22 mouse cellular contexts compared by ENCODE assay signal in genomic region chr10:117281381-117281920, GRCm38 (mm10). TPM values are rescaled to one million over a fixed set of nuclear protein-coding genes. Genes with fewer than 3 reads are reported as not detected.
DNase-seq lines count a peak whose midpoint lies in the region; ATAC-seq and TF ChIP-seq lines count a peak whose summit lies in the region.
"Had no signal": no experiment of that assay in that cellular context is flagged by ENCODE, and none has a peak within 500 bp of the region (broad histone marks: within the 10 kb centered on the region; RNA-seq: fewer than 3 reads in every experiment).

No protein-coding gene starts in this region.

- H3K4me1 ChIP-seq in lung, adult 2 months (ENCODE audit: control insufficient read depth, insufficient read depth, low read length) = no peaks in the 10 kb centered on the region; the same call in none of the 2 replicates
- H3K4me1 ChIP-seq in intestine, embryonic 15.5 days (replicated peaks) = no peaks in the 10 kb centered on the region
- no peaks in the 10 kb centered on the region for H3K4me1 ChIP-seq in liver, postnatal 0 days (ENCODE audit: insufficient read depth)
- no peaks in the 10 kb centered on the region for H3K4me1 ChIP-seq in stomach, embryonic 16.5 days (ENCODE audit: control insufficient read depth, insufficient read depth, low read length)
- H3K4me1 ChIP-seq: lung, embryonic 15.5 days had no signal

- peak overlapping the region; percentile 67; the same call in 1 of the 2 replicates for H3K27ac ChIP-seq in intestine, embryonic 15.5 days
- peak overlapping the region; percentile 44 for H3K27ac ChIP-seq in liver, postnatal 0 days (ENCODE audit: low read depth)
- peak overlapping the region; percentile 56; the same call in 1 of the 2 replicates for H3K27ac ChIP-seq in stomach, embryonic 16.5 days (ENCODE audit: low read length)
- H3K27ac ChIP-seq: heart, adult 2 months; lung, embryonic 15.5 days had no signal

- H3K9me3 ChIP-seq in intestine, embryonic 15.5 days = no peaks in the 10 kb centered on the region
- H3K9me3 ChIP-seq in liver, postnatal 0 days (ENCODE audit: low read length) = no peaks in the 10 kb centered on the region
- H3K9me3 ChIP-seq in stomach, embryonic 16.5 days (replicated peaks; ENCODE audit: control insufficient read depth, low read length) = no peaks in the 10 kb centered on the region
- H3K9me3 ChIP-seq: lung, embryonic 15.5 days had no signal

- no peaks in the 10 kb centered on the region for H3K27me3 ChIP-seq in intestine, embryonic 15.5 days (replicated peaks)
- H3K27me3 ChIP-seq in liver, postnatal 0 days (ENCODE audit: insufficient read depth, low read length) = no peaks in the 10 kb centered on the region
- no peaks in the 10 kb centered on the region for H3K27me3 ChIP-seq in stomach, embryonic 16.5 days (ENCODE audit: control insufficient read depth, insufficient read depth, low read length)
- H3K27me3 ChIP-seq: lung, embryonic 15.5 days had no signal

- no peak for ATAC-seq in intestine, embryonic 15.5 days
- ATAC-seq in liver, postnatal 0 days = no peak
- no peak for ATAC-seq in stomach, embryonic 16.5 days (ENCODE audit: insufficient read depth, low FRiP score)
- ATAC-seq: forebrain, embryonic 14.5 days had no signal

- TF ChIP-seq EP300 in liver, postnatal 0 days (IDR thresholded peaks at IDR 0.05; ENCODE audit: low read depth) = no peak

- TF ChIP-seq POLR2A in lung, adult 2 months (IDR thresholded peaks at IDR 0.05; ENCODE audit: borderline replicate concordance, extremely low read depth, low read depth, low read length) = 0 out of 2 replicates have a peak, but pooled peaks have one; percentile 8

- no peak for TF ChIP-seq CTCF in lung, adult 2 months (IDR thresholded peaks at IDR 0.05; ENCODE audit: insufficient read depth, low read length)
- no peak for TF ChIP-seq CTCF in liver, postnatal 0 days (IDR thresholded peaks at IDR 0.05; ENCODE audit: low read depth)

- no peaks in the 10 kb centered on the region for H3K36me3 ChIP-seq in intestine, embryonic 15.5 days
- H3K36me3 ChIP-seq in liver, postnatal 0 days (replicated peaks; ENCODE audit: insufficient read depth, low read length) = no peaks in the 10 kb centered on the region
- no peaks in the 10 kb centered on the region for H3K36me3 ChIP-seq in stomach, embryonic 16.5 days (ENCODE audit: control insufficient read depth, insufficient read depth, low read length)
- H3K36me3 ChIP-seq: lung, embryonic 15.5 days had no signal

- DNase-seq in lung, adult 2 months = no peak
- no peak for DNase-seq in lung, postnatal 25 days (ENCODE audit: low spot score)
- DNase-seq in liver, postnatal 0 days = no peak
- DNase-seq in layer of hippocampus, postnatal 10 days (ENCODE audit: low spot score in 2 of 2) = no peak
- no peak for DNase-seq in cerebellum, adult 11 months
- no peak for DNase-seq in spleen, adult 18-20 months
- DNase-seq: adrenal gland, postnatal 25 days; cerebellum, adult 8-10 months; gastrocnemius, postnatal 25 days had no signal

- no peak overlapping the region for H3K9ac ChIP-seq in intestine, embryonic 15.5 days
- 0 out of 2 replicates have a peak overlapping the region, but pooled peaks have one; percentile 18 for H3K9ac ChIP-seq in liver, postnatal 0 days (replicated peaks)
- H3K9ac ChIP-seq in stomach, embryonic 16.5 days (ENCODE audit: low read length) = 0 out of 2 replicates have a peak overlapping the region, but pooled peaks have one; percentile 12
- H3K9ac ChIP-seq: lung, embryonic 15.5 days had no signal

- no peak overlapping the region for H3K4me2 ChIP-seq in intestine, embryonic 15.5 days (replicated peaks)
- peak overlapping the region; percentile 20; the same call in 1 of the 2 replicates for H3K4me2 ChIP-seq in liver, postnatal 0 days (ENCODE audit: low read depth, low read length)
- peak overlapping the region; percentile 20; the same call in 1 of the 2 replicates for H3K4me2 ChIP-seq in stomach, embryonic 16.5 days (ENCODE audit: low read depth, low read length)
- H3K4me2 ChIP-seq: lung, embryonic 15.5 days had no signal

- 63% methylated on average over 7 of the region's 7 CpGs for whole genome bisulfite sequencing in lung, adult 2 months
- 82% methylated on average over 7 of the region's 7 CpGs for WGBS in intestine, embryonic 15.5 days
- 57% methylated on average over 7 of the region's 7 CpGs for WGBS in liver, postnatal 0 days (ENCODE audit: insufficient replicate concordance)
- WGBS in stomach, embryonic 16.5 days = 71% methylated on average over 7 of the region's 7 CpGs

- peak overlapping the region; percentile 83 for H3K4me3 ChIP-seq in lung, adult 2 months (replicated peaks; ENCODE audit: extremely low read depth, low read depth, low read length)
- H3K4me3 ChIP-seq in intestine, embryonic 15.5 days (replicated peaks) = no peak overlapping the region
- peak overlapping the region; percentile 33 for H3K4me3 ChIP-seq in liver, postnatal 0 days (ENCODE audit: low read depth, low read length)
- H3K4me3 ChIP-seq in stomach, embryonic 16.5 days (replicated peaks; ENCODE audit: low read length) = 0 out of 2 replicates have a peak overlapping the region, but pooled peaks have one; percentile 3
- H3K4me3 ChIP-seq: heart, adult 2 months; lung, embryonic 15.5 days had no signal

RNA-seq across cellular contexts. Expression of gene Lyz2, which starts 0.7 kb away (rescaled TPM):
- polyA plus RNA-seq in lung, adult 2 months (2012; rRNA removed) = 3,937 and 4,776 TPM in 2 replicates
- polyA plus RNA-seq in intestine, embryonic 15.5 days (2015; fragmentation: Nextera tagmentation; extraction: Ambion mirVana) = 97.1 and 105 TPM in 2 replicates
- polyA plus RNA-seq in liver, postnatal 0 days (2015; fragmentation: Nextera tagmentation; extraction: Ambion mirVana) = 542 and 556 TPM in 2 replicates
- polyA plus RNA-seq in stomach, embryonic 16.5 days (2015; fragmentation: Nextera tagmentation; extraction: Ambion mirVana) = 216 and 331 TPM in 2 replicates
- total RNA-seq in layer of hippocampus, postnatal 10 days (2021) = 1 to 10 TPM; 6.4 to 7.6 TPM

RNA-seq across cellular contexts. Expression of gene Lyz1, which starts 11.2 kb away (rescaled TPM):
- 304 and 343 TPM in 2 replicates for polyA plus RNA-seq in lung, adult 2 months (2012; rRNA removed)
- polyA plus RNA-seq in intestine, embryonic 15.5 days (2015; fragmentation: Nextera tagmentation; extraction: Ambion mirVana) = 12.9 and 15.4 TPM in 2 replicates
- 0.42 and 0.85 TPM in 2 replicates for polyA plus RNA-seq in liver, postnatal 0 days (2015; fragmentation: Nextera tagmentation; extraction: Ambion mirVana)
- 0.42 and 0.94 TPM in 2 replicates for polyA plus RNA-seq in stomach, embryonic 16.5 days (2015; fragmentation: Nextera tagmentation; extraction: Ambion mirVana)
- under 1 TPM in 1 of 2 experiments, not detected in 1; 0.96 TPM for total RNA-seq in layer of hippocampus, postnatal 10 days (2021)
- total RNA-seq: midbrain, postnatal 0 days had no signal
- polyA plus RNA-seq: embryonic facial prominence, embryonic 11.5 days; forebrain, embryonic 14.5 days; hindbrain, embryonic 11.5 days; kidney, embryonic 14.5 days; limb, embryonic 11.5 days; midbrain, postnatal 0 days had no signal

RNA-seq across cellular contexts. Expression of gene 9530003J23Rik, which starts 42.9 kb away (rescaled TPM):
- polyA plus RNA-seq in lung, adult 2 months (2012; rRNA removed) = 0.14 and 0.27 TPM in 2 replicates
- not detected in 2 replicates for polyA plus RNA-seq in intestine, embryonic 15.5 days (2015; fragmentation: Nextera tagmentation; extraction: Ambion mirVana)
- polyA plus RNA-seq in liver, postnatal 0 days (2015; fragmentation: Nextera tagmentation; extraction: Ambion mirVana) = not detected in 2 replicates
- polyA plus RNA-seq in stomach, embryonic 16.5 days (2015; fragmentation: Nextera tagmentation; extraction: Ambion mirVana) = not detected in 2 replicates
- total RNA-seq in layer of hippocampus, postnatal 10 days (2021) = not detected
- total RNA-seq: adrenal gland, postnatal 25 days; gastrocnemius, postnatal 25 days; heart, adult 2 months; heart, postnatal 10 days; midbrain, postnatal 0 days had no signal
- polyA plus RNA-seq: embryonic facial prominence, embryonic 11.5 days; forebrain, embryonic 14.5 days; heart, adult 2 months; hindbrain, embryonic 11.5 days; kidney, embryonic 14.5 days; lung, embryonic 15.5 days; thymus, adult 2 months; urinary bladder, adult 2 months had no signal

RNA-seq across cellular contexts. Expression of gene Yeats4, which starts 57.1 kb away (rescaled TPM):
- polyA plus RNA-seq in lung, adult 2 months (2012; rRNA removed) = 19.8 and 21.3 TPM in 2 replicates
- 62.5 and 64.9 TPM in 2 replicates for polyA plus RNA-seq in intestine, embryonic 15.5 days (2015; fragmentation: Nextera tagmentation; extraction: Ambion mirVana)
- polyA plus RNA-seq in liver, postnatal 0 days (2015; fragmentation: Nextera tagmentation; extraction: Ambion mirVana) = 31.2 and 32.2 TPM in 2 replicates
- polyA plus RNA-seq in stomach, embryonic 16.5 days (2015; fragmentation: Nextera tagmentation; extraction: Ambion mirVana) = 45.8 and 48.9 TPM in 2 replicates
- total RNA-seq in layer of hippocampus, postnatal 10 days (2021) = 10 to 100 TPM; 50.6 to 57.3 TPM

Comparison
In these comparisons a context has a peak if more than half of its experiments do, and no peak if none do; other contexts are left out.
1. RNA of gene Lyz1, which starts 11.2 kb away (polyA plus RNA-seq): 304 to 343 TPM in lung, adult 2 months; 12.9 to 15.4 TPM in intestine, embryonic 15.5 days, 0.42 to 0.94 TPM in stomach, embryonic 16.5 days and 0.42 to 0.85 TPM in liver, postnatal 0 days; every median in the first group is over 10 times any median in the second.
2. Peak in every context shown above with its lines, with median percentiles within 50 percentile points of each other: H3K27ac ChIP-seq.